Mouse (Mus musculus): Measurements from ENCODE around the gene Mlh3. TPM values are rescaled to one million over a fixed set of nuclear protein-coding genes. Genes with fewer than 3 reads are reported as not detected.

Gene Mlh3
- total RNA-seq (2021): 1 to 10 TPM; 6.6 to 8.6 TPM
- long read RNA-seq, experiment 1, full-length matches to known transcripts: 4 of 5 reads
- long read RNA-seq, experiment 1, partial matches to known transcripts: 0 of 5 reads
- long read RNA-seq, experiment 1, other reads (novel, unspliced or antisense): 1 of 5 reads
- long read RNA-seq, experiment 2, full-length matches to known transcripts: 3 of 4 reads
- long read RNA-seq, experiment 2, partial matches to known transcripts: 0 of 4 reads
- long read RNA-seq, experiment 2, other reads (novel, unspliced or antisense): 1 of 4 reads

DNA sequence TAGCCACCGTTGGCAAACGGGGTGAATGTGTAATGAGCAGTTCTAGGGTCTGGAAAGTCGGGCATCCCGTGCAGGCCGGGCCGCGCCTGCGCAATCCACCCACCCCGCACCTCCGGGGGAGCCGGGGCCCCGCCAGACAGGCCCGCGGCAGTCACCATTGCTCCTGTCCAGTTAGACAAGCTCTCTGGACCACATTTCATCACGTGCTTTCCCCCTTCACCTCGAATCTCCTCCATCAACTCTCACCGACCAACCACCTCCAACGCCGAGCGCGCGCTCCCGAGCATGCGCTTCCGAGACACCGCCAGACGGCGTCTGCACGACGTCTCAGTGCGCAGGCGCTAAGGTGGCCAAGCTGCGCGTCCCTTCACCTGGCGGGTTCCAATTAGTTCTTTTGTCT, at the start of gene Mlh3:
Mlh3 (minus strand) TSS at position 281 of the 400 bp plus-strand sequence.
- intact Hi-C loops (cut with DNase I; ENCODE audit: low total_unique reads): no loop called here
- DNase-seq: peak; percentile 74

DNA sequence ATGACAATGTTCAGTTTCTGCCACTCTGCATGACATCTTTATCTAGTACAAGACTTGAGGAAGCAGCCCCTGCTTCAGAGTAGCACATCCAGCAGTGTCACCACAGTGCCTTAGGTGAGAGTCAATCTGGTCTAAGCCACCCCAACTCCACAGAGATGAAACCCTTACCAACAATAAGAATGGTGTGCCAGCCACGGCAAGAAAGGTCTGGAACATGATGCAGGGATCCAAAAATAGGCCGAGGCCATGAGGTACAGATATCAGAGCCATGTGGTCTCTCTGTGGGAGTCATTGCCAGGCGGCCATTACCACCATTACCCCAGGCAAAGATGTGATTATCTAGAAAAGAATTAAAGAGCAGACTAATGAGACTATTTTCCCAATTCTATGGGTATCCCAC, 38.3 kb upstream of the Mlh3 start:
- intact Hi-C loops (cut with DNase I; ENCODE audit: low total_unique reads): loop anchor here (5.0 kb wide), 1 partner anchor 166 kb away; no protein-coding TSS in a partner anchor
- no peak for DNase-seq

DNA sequence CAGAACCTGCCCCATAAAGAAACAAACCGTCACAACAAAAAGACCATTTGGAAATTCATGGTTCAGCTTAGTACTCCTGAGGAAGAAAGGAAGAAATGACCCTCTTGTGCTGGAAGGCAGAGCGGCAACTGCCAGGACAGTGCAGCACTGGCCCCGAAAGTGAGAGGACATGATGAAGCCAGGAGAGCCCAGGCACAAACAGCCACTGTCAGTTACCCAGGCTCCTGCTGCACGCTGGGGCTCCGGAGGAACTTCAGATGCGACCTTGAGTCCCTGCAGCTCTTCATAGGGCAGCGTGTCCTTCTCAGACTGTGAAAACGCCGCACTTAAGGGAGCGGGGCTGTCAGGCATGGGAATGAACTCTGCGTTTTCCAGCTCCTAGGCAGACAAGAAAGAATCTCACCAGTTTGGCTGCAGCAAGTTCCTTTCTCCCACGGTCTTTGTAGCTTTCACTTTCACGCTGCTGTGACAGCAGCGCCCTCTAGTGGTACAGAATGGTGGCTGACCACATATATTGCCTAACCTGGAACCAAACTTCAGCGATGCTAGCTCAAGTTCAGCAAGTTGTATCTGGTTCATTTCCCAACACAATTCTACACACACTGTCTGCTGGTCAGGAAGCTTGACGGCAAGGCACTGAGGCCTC, 35.0 kb upstream of the Mlh3 start:
- peak; percentile 78 for DNase-seq
- intact Hi-C loops (cut with DNase I; ENCODE audit: low total_unique reads): loop anchor here (5.0 kb wide), 1 partner anchor 163 kb away; no protein-coding TSS in a partner anchor

DNA sequence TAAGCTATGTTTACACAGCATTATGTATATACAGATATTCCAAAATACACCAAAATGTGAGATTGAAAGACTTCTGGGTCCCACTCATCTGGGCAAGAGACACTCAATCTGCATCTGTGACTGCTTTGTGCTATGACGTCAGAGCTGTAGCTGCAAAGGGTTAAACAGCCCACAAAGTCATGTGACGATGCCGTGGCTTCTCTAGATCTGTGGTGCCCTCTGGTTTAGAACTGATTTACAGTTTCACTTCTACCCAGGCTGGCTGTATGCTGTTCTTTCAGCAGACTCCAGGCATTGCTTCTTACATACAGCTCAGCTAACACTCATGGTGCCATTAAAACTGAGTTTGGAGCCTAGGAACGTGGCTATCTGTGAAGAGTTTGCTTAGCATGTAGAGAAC, 34.3 kb upstream of the Mlh3 start:
- intact Hi-C loops (cut with DNase I; ENCODE audit: low total_unique reads): loop anchor here (5.0 kb wide), 2 partner anchors 132 to 162 kb away; no protein-coding TSS in a partner anchor
- no peak for DNase-seq

DNA sequence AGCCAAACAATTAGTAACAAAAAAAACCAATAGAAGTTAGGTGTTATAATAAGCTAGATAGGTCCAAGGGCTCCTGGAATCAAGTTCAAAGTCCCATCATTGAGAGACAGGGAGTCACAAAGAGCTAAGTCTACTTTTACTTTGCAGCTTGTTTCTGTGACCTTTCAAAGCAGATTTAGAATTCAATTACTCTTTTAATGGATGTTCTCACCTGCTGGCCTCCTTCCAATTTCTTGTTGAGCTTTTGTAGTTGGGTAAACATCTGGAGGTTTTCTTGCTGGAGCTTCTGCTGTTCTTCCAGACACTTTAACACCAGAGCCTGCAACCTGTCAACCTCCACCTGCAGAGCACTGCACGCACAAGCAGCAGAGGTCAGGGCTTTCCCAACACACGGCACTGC, 32.9 kb upstream of the Mlh3 start:
- intact Hi-C loops (cut with DNase I; ENCODE audit: low total_unique reads): loop anchor here (5.0 kb wide), 1 partner anchor 131 kb away; no protein-coding TSS in a partner anchor
- DNase-seq: no peak

DNA sequence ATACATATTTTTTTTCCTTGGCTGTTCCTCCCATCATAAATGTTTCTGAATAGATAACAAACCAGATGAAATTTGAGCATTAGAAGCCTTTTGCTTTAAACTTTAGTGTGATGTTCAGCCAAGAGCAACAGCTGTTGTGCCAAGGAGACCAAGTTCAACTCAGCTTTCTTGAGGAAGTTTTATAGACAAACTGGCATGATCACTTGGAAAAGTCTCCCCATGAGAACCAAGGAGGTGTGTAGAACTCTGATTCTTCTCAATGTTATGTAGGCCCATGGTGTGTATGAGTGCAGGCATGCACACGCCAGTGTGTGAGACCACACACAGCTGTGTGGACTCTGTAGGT, 28.4 kb upstream of the Mlh3 start:
- DNase-seq: no peak
- intact Hi-C loops (cut with DNase I; ENCODE audit: low total_unique reads): no loop called here

DNA sequence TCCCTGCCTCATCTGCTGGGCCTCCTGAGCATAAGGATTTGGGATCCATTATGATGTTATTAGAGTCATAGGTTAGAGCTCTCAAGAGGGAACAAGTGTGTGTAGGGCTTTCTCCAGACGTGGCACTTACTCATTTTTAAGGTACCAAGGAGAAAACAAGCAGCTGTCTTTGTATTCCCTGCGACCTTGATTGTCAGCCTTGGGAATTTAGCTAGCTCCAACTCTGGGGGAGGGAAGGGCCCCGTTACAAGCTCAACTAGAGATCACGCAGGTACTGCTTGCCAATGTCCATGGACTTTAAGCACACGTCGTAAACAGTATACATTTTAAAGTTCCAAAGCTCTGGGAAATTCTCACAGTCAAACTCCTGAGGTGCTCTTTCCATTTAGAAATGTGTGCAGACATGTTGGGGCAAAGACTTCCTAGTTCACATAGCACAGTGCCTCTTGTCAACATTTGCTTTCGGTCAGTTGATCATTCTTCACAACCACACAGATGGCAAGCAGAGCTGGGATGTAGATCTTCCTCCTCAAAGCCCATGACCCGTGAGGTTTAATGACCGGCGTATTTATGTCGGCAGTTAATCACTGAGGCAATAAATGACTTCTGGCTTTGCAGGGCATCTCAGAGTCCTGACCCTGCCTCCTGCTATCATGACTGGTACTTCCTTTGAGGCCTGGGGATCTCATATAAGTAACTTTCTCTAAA, 27.9 kb upstream of the Mlh3 start:
- intact Hi-C loops (cut with DNase I; ENCODE audit: low total_unique reads): no loop called here
- no peak for DNase-seq

DNA sequence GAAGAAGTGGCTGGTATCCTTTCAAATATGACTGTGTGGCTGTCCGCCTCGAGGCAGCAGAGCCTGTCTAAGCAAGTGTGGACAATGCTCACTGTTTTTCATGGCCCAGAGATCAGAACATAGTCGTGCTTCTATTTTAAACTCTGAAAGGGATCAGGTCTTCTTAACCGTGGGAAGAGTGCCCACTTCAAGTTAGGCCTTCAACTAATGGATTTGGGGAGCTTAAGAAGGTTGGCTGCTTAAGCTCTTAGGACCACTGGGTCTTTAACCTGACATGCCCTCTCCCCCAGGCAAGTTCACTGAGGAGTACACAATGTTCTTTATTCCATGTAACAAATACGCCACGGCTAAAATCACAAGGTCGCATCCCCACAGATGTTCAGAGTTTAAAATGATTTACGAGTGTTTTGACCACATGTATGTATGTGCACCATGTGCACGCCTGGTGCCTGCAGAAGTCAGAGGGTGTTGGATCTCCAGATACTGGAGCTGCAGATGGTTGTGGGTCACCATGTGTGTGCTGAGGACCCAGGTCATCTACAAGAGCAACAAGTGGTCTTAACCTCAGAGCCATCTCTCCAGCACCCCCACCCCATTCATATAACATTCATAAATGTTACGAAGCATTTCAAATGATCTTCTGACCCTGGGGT, 27.1 kb upstream of the Mlh3 start:
- intact Hi-C loops (cut with DNase I; ENCODE audit: low total_unique reads): no loop called here
- DNase-seq: no peak

DNA sequence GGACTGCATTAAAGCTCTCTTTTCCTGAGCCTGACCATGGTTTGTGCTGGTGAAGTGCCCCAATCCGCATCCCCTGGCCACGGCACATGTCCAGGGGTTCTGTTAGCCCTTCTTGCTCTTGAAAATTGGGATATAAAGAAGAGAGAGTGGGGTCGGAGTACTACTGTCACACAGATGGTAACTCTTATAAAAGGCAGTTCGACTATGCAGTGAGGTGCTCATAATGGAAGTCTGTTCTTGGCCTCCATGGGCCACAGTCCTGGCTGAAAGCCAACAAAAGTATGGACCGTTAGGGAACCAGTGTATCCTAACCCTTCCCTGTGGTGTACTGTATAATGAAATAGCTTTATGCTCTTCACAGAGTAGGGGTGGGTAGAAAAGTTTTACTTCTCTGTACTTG, 26.5 kb upstream of the Mlh3 start:
- intact Hi-C loops (cut with DNase I; ENCODE audit: low total_unique reads): no loop called here
- DNase-seq: no peak

DNA sequence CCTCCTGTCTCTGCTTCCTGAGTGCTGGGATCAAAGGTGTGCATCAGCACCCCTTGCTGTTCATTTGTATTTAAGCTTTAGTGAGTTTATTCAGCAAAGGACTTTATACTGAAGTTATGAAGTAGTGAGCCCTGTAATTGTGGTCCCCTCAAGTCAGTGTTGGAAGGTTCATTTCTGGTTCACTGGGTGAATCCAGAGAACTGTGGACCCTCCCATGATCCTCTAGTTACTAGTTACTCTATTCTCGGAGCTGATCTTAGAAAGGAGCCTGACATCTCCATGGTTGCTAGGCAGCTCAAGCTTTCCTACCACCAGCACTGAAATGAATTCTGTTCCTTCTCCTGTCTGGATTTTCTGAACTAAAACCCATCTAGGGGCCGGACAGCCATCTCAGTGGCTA, 25.1 kb upstream of the Mlh3 start:
- no peak for DNase-seq
- intact Hi-C loops (cut with DNase I; ENCODE audit: low total_unique reads): no loop called here

DNA sequence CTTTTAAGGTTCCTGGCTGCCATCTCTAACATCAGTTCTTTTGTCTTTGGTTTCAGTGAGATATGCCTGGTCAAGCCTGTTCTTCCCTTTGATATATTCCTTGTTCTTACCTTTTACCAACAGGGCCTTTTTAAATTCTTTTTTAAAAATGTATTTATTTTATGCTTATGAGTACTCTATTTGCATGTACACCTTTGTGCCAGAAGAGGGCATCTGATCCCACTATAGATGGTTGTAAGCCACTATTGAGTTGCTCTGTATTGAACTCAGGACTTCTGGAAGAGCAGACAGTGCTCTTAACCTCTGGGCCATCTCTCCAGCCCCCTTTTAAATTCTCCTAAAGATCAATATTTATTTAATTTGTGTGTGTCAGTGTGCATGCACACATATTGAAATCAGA, 22.5 kb upstream of the Mlh3 start:
- no peak for DNase-seq
- intact Hi-C loops (cut with DNase I; ENCODE audit: low total_unique reads): no loop called here

DNA sequence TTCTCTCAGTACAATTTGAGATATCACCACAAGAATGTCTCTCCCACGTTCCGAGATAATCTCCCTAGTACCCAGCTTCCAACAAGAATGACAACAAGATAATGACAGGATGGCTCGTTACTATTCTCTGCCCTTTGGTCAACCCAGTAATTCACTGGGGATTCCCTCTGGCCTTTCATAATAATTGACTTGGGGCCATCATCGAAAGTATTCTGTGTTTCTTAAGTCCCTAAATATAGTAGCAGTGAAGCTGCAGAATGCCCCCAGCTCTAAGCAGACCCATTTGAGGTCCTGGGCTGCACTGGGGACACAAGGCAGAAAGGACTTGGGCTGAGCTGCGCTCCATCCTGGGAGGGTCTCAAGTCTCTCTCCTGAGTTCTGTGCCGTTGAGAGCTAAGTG, 21.9 kb upstream of the Mlh3 start:
- no peak for DNase-seq
- intact Hi-C loops (cut with DNase I; ENCODE audit: low total_unique reads): no loop called here

DNA sequence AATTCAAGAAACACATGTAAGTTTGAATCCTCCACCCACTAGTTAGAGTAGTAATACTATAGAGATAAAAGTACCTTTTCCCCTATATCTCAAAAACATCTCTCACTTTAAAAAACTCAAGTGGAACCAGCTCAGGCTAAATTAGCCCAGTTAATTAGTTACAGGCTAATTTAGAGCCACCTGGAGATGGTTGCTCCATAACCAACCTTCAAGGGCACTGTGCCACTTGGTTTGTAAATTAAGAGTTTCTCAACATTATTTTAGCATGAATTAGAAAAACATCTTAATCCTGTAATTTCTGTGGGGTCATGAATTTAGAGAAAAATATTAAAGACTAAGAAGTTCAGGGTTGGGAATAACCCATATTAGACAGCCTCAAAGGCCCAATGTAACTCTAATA, 21.1 kb upstream of the Mlh3 start:
- intact Hi-C loops (cut with DNase I; ENCODE audit: low total_unique reads): no loop called here
- no peak for DNase-seq

DNA sequence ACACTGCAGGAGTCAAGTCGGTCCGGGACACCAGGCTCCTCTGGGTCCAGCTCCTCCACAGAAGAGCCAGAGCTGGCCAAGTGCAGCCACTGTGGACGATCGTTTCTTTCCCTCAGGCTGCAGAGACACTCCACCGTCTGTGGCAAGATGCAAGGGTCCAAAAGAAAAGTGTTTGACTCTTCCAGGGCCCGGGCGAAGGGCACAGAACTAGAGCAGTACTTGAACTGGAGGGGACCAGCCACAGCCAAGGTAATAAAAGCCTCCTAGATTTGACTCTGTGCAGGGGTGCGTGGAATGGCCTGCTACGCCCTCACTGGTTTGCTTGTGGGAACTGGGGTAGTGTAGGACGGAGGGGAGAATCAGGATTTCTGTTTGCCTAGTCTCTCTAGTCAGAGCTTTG, 20.2 kb upstream of the Mlh3 start:
- intact Hi-C loops (cut with DNase I; ENCODE audit: low total_unique reads): no loop called here

DNA sequence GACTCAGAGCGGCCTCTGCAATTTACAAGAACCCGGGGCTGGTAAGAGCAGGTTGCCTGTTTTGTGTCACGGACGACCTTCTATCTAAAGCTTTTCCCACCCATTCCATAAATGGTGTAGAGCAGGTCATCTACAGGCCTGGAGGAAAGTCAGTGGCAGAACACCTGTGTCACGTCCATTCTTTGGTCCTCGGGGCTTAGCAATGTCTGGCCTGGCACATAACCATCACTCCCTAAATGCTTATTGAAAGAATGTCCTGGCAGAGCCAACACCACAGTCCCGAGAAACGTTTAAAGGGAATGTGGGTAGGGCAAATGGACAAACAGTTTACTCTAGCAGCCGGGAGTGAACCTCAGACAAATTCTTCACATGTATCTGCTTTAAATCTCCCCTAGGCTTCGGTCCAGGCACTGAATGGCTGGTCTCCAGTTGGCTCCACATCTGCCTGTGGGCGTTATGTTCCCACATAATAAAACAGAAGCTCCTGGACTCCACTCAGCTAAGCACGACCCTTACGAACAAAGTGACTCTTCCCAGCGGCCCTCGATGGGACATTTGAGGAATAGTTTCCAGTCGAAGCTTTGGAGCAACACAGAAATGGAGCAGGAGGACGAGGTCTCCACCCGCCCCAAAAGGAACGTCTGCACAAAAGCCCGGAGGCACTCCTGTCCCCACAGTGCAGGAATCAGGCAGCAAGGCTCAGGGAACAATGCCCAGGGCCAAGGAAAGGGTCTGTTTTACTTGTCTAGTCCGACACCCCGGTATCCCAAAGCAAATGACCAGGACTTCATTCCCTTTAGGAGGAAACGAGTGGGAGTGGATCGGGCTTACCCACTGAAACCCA, 19.0 kb upstream of the Mlh3 start:
- peak; percentile 40 for DNase-seq
- intact Hi-C loops (cut with DNase I; ENCODE audit: low total_unique reads): loop anchor here (5.0 kb wide), 1 partner anchor 117 kb away; no protein-coding TSS in a partner anchor

More for the DNA sequence above, 20.2 kb upstream of the Mlh3 start:
- DNase-seq: no peak

DNA sequence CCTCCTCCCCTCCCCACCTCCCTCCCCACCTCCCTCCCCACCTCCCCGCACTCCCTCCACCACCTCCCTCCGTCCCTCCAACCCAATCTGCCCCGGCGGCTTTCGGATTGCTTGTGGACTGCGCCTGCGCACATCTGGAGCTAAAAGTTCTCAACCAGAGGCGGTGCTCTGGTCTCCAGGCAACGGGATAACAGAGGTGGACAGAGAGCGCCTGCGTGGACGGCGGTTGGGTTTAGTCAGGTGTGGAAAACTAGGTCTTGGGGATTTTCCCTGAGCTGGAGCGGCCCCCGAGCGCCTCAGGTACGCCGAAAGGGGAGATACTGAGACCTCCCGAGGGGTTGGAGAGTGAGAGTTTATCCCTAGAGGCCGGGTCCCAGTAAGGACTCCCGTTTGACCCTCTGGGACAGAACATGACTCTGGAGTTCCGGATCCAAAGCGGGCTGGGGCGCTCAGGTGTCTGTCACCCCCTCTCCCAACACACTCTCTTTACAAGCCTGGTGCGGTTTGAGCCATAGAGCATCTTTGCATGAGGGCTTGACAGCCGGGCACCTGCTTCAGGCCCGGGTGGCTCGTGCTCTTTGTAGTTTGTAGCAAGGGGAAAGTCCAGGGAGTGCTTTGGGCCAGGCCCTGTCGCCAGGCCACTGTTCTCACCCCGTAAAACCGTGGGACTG, 18.2 kb upstream of the Mlh3 start, which contains the start of gene Zc2hc1c:
Zc2hc1c (plus strand) TSS at position 106 of the 671 bp plus-strand sequence.
- peak; percentile 91 for DNase-seq
- intact Hi-C loops (cut with DNase I; ENCODE audit: low total_unique reads): loop anchor here (5.0 kb wide), 1 partner anchor 116 kb away; no protein-coding TSS in a partner anchor

DNA sequence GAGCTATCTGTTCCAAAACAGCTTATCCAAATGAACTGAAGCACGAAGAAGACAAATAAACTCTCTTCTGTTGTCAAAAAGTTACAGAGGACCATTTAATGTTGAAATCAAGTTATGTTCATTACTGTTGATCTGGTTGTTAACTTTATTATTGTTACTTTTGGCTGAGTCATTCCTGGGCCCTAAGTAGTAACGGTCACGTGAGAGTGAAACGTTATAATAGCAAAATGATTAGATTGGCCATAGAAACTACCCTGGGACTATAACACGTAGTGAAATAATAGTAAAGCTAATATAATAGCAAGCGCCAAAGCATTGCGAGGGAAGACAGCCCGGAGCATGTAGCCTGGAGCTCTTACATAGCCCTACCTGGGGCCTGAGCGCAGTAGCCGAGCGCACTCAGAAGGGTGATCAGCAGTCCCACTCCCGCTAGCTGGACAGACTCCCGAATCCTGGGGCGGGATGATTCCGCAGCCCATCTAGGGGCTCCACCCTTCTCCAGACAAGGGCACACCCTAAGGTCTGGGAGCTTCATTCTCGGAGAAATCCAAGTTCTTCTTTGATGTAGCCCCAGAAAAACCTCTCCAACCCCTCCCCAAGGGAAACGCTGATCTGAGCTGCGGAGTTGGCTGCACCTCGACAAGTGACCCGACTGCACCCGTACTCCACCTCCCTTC, 17.5 kb upstream of the Mlh3 start, which contains the start of gene Acyp1:
Acyp1 (minus strand) TSS at position 630 of the 677 bp plus-strand sequence.
- DNase-seq: peak; percentile 61
- intact Hi-C loops (cut with DNase I; ENCODE audit: low total_unique reads): loop anchor here (5.0 kb wide), 1 partner anchor 116 kb away; no protein-coding TSS in a partner anchor

DNA sequence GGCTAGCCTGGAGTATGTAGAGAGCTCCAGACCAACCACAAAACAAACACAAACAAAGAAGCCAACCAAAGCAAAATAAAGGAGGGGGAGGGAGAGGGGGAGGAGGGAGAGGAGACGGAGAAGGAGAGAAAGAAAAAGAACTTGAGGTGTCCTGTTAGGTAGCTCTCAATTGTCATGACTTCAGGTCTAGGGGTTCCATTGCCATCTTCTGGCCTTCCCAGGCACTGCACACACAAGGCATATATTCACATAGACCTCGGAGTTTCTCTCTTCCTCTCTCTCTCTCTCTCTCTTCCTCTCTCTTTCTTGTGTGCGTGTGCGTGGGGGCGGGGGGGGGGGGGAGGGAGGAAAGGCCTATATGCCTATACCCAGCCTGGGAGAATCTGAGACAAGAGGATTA, 16.5 kb upstream of the Mlh3 start:
- no peak for DNase-seq
- intact Hi-C loops (cut with DNase I; ENCODE audit: low total_unique reads): loop anchor here (5.0 kb wide), 1 partner anchor 115 kb away; no protein-coding TSS in a partner anchor

All from gastrocnemius, postnatal 14 days (tissue).